Mouse (Mus musculus) small intestine, adult 2 months (tissue): ENCODE data around the gene Manbal. TPM values are rescaled to one million over a fixed set of nuclear protein-coding genes. Genes with fewer than 3 reads are reported as not detected.

Experiments used
- H3K27ac ChIP-seq: fragments of 200-500 bp; 2 replicates; pipeline ENCODE4 v1.5.1; 2012; ENCODE audit warnings: low read depth, low read length, control low read depth, inconsistent platforms; ENCODE audit not compliant: insufficient read depth
- H3K27me3 ChIP-seq: fragments of 200-500 bp; 2 replicates; pipeline ENCODE4 v1.6.1; 2012; ENCODE audit warnings: mild to moderate bottlenecking, moderate library complexity, low read length, inconsistent platforms; ENCODE audit not compliant: control insufficient read depth, insufficient read depth
- H3K36me3 ChIP-seq: fragments of 200-500 bp; 2 replicates; pipeline ENCODE4 v1.6.1; 2012; ENCODE audit warnings: mild to moderate bottlenecking, low read length, control low read depth, inconsistent platforms; ENCODE audit not compliant: control insufficient read depth, insufficient read depth
- H3K4me1 ChIP-seq: fragments of 200-500 bp; 2 replicates; pipeline ENCODE4 v1.6.1; 2012; ENCODE audit warnings: low read length, inconsistent platforms, mixed read lengths; ENCODE audit not compliant: control insufficient read depth, insufficient read depth, insufficient read length
- H3K4me3 ChIP-seq: fragments of 200-500 bp; 2 replicates; pipeline ENCODE4 v1.5.1; 2012; ENCODE audit warnings: low read depth, mild to moderate bottlenecking, control low read depth, inconsistent platforms, low read length, moderate library complexity
- CTCF ChIP-seq: fragments of 200-500 bp; IDR thresholded peaks from 2 replicates; pipeline ENCODE4 v1.5.1; 2012; ENCODE audit warnings: low read depth, mild to moderate bottlenecking, control low read depth, inconsistent platforms, low read length, moderate library complexity, mixed read lengths; ENCODE audit not compliant: insufficient replicate concordance, insufficient read length; ENCODE audit errors: extremely low read depth
- POLR2A ChIP-seq: fragments of 200-500 bp; IDR thresholded peaks from 2 replicates; pipeline ENCODE4 v1.6.1; 2012; ENCODE audit warnings: low read depth, mild to moderate bottlenecking, control low read depth, inconsistent platforms, low read length, moderate library complexity
- WGBS: fragments of 180-500 bp; shearing (Covaris S2); methylation state at CpG from one replicate; pipeline ENCODE4 v1.1.7; 2018; 5-methylcytosine and 5-hydroxymethylcytosine counted together
- polyA plus RNA-seq: library from polyadenylated mRNA; depleted of rRNA; stranded (reverse); fragments of >200 nt; gene quantifications from 2 replicates; pipeline ENCODE4 v1.2.3, GENCODE M21; 2012

Manbal gene
- polyA plus RNA-seq, 1 experiment, result 47.5 TPM

- TF ChIP-seq POLR2A (no peak), CTCF (no peak)
- 76% methylated on average over 26 of the region's 26 CpGs for WGBS
- Histone ChIP-seq H3K36me3 (no peaks in the 10 kb centered on the region), H3K4me3 (no peak within 1 kb of the TSS), H3K4me1 (peaks cover 4% of the 10 kb centered on the region; the same call in 1 of the 2 replicates), H3K27ac (peak within 1 kb of the TSS; percentile 17; the same call in 1 of the 2 replicates), H3K27me3 (no peaks in the 10 kb centered on the region)
These were observed 19.8 kb upstream of the Manbal start, which contains the start of gene Ghrh for GRCm38 (mm10) chr2:157347361-157348159. Ghrh (minus strand) TSS chr2:157347506.

- no peaks in the 10 kb centered on the region for H3K36me3 ChIP-seq
- no peaks in the 10 kb centered on the region for H3K27me3 ChIP-seq
- 39% methylated on average over 12 of the region's 12 CpGs for WGBS
- H3K4me1 ChIP-seq, result peaks cover 4% of the 10 kb centered on the region; the same call in 1 of the 2 replicates
- no peak overlapping the region for H3K27ac ChIP-seq
- TF ChIP-seq POLR2A (no peak), CTCF (no peak)
- H3K4me3 ChIP-seq, result no peak overlapping the region
These were observed 18.1 kb upstream of the Manbal start for GRCm38 (mm10) chr2:157349121-157349778.

- H3K4me1 ChIP-seq, result peaks cover 4% of the 10 kb centered on the region; the same call in 1 of the 2 replicates
- no peaks in the 10 kb centered on the region for H3K27me3 ChIP-seq
- no peak overlapping the region for H3K4me3 ChIP-seq
- 58% methylated on average over 4 of the region's 4 CpGs for WGBS
- no peaks in the 10 kb centered on the region for H3K36me3 ChIP-seq
- H3K27ac ChIP-seq, result no peak overlapping the region
- TF ChIP-seq POLR2A (no peak), CTCF (no peak)
These were observed 14.2 kb upstream of the Manbal start for GRCm38 (mm10) chr2:157353183-157353582.

DNA sequence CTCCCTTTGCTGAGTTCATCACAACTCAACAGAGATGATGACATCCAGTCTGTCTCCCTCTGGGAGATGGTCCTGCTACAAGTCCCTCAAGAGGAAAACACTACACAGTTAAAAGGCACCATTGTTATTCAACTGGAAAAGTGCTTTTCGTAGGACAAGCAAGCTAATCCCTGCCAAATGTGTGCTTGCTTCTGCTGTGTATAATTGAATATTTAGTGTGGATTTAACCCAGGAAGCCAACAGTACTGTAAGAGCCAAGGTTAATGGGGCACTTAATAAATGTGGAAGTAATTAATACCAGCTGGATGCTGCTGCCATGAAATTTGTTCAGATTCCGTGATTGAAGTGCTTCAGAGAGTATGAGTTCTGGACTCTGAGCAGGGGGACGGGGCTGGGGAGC lies 13.3 kb upstream of the Manbal start:
- Histone ChIP-seq H3K27me3 (no peaks in the 10 kb centered on the region), H3K36me3 (no peaks in the 10 kb centered on the region), H3K27ac (no peak overlapping the region), H3K4me1 (peaks cover 4% of the 10 kb centered on the region; the same call in 1 of the 2 replicates), H3K4me3 (no peak overlapping the region)
- TF ChIP-seq CTCF, result no peak
- TF ChIP-seq POLR2A, result no peak
- 77% methylated on average over 3 of the region's 3 CpGs for WGBS

DNA sequence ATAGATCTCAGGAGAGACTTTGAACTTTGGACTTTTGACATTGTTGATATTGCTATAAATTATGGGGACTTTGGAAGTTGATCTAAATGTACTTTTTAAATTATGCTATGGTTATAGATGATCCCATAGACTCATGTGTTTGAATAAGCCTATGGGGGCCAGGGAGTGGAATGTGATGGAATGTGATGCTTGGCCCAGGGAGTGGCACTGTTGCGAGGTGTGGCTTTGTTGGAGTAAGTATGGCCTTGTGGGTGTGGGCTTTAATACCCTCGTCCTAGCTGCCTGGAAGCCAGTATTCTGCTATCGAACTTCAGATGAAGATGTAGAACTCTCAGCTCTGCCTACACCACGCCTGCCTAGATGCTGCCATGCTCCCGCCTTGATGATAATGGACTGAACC lies 7.4 kb upstream of the Manbal start:
- Histone ChIP-seq H3K36me3 (no peaks in the 10 kb centered on the region), H3K4me3 (no peak overlapping the region), H3K27me3 (no peaks in the 10 kb centered on the region), H3K4me1 (peaks cover 16% of the 10 kb centered on the region; the same call in 1 of the 2 replicates), H3K27ac (peak overlapping the region; percentile 65; the same call in 1 of the 2 replicates)
- WGBS, result 40% methylated on average over 5 of the region's 5 CpGs
- TF ChIP-seq POLR2A (no peak), CTCF (no peak)

DNA sequence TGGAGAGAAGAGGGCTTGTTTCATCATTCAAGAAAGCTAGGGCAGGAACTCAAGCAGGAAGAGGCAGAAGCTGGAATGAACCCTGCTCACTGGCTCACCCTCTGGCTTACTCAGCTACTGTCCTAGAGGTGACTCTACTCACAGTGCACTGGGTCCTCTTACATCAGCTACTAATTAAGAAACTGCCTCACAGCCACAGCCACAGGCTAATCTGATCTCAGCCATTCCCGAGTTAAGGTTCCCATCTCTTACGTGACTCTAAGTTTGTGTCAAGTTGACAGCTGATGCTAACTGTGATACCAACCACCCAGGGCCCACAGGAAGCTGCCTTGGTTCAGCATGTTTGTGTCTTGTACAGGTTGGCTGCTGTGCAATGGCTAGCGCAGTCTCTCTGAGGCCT lies 4.4 kb upstream of the Manbal start:
- 77% methylated on average over 3 of the region's 3 CpGs for WGBS

DNA sequence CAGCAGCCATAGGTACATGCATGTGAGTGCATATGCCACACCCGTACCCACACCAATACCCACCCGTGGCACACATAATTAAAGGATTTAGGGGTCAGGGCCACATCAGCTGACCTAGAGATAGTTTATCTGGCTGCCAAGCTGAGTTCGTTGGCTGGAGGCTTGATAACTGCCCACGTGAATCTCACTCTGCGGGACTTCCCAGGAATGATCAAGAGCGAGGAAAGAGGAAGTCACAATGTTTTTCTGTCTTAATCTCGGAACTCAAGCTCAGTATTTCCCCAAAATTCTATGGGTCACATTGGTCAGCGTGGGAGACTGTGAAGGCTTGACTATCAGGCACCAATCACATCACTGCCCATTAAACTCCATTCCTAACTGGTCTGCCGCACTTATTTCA lies 632 bp upstream of the Manbal start:
- Histone ChIP-seq H3K4me1 (peaks cover 20% of the 10 kb centered on the region; the same call in 1 of the 2 replicates), H3K27ac (no peak overlapping the region; the same call in 1 of the 2 replicates), H3K27me3 (no peaks in the 10 kb centered on the region), H3K36me3 (no peaks in the 10 kb centered on the region), H3K4me3 (no peak overlapping the region)
- WGBS, result 44% methylated on average over 9 of the region's 9 CpGs
- TF ChIP-seq CTCF (no peak), POLR2A (no peak)

More for the DNA sequence above, 4.4 kb upstream of the Manbal start:
- TF ChIP-seq POLR2A (no peak), CTCF (no peak)
- Histone ChIP-seq H3K27ac (peak overlapping the region; percentile 69), H3K27me3 (no peaks in the 10 kb centered on the region), H3K4me1 (peaks cover 20% of the 10 kb centered on the region; the same call in 1 of the 2 replicates), H3K4me3 (no peak overlapping the region), H3K36me3 (no peaks in the 10 kb centered on the region)
